Mouse (Mus musculus): ENCODE results near the gene Plekhm3. TPM values are rescaled to one million over a fixed set of nuclear protein-coding genes. Genes with fewer than 3 reads are reported as not detected.

Gene Plekhm3
- total and polyA plus RNA-seq, 2 experiments from 2014 or later = 3.5 to 12.4 TPM

DNA sequence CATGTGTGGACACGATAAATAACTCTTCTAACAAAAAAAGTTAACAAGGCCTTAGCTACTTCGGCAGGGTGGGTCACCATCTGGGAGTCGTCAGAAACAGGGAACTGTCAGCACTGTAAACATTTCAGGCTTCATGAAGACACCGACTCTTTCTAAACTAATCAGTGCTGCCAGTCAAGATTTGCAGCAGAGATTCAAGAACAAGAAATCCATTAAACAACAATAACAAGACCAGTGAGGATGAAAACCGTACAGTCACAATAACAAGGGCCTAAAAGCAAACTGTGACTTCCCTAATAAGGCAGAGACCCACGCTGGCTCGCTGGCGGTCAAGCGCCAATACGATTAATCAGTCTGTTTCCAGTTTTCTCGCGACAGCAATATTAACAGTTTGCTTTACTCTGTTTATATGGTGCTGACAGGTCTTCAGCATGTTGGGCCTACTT lies 77.8 kb downstream of the Plekhm3 start:
- Histone ChIP-seq H3K27me3 (ENCODE audit: control insufficient read depth, insufficient read depth, low read length) (no peaks in the 10 kb centered on the region), H3K27ac (ENCODE audit: low read depth) (no peak overlapping the region), H3K4me2 (ENCODE audit: low read depth, low read length) (no peak overlapping the region), H3K36me3 (replicated peaks; ENCODE audit: control insufficient read depth, insufficient read depth, low read length) (peaks cover 11% of the 10 kb centered on the region), H3K4me1 (ENCODE audit: control insufficient read depth, insufficient read depth) (peaks cover 7% of the 10 kb centered on the region; the same call in 1 of the 2 replicates), H3K9ac (replicated peaks; ENCODE audit: low read depth, low read length) (no peak overlapping the region), H3K9me3 (replicated peaks; ENCODE audit: control insufficient read depth, low read length) (no peaks in the 10 kb centered on the region), H3K4me3 (ENCODE audit: low read depth, low read length) (no peak overlapping the region)
- TF ChIP-seq EP300 (IDR thresholded peaks at IDR 0.05; ENCODE audit: low read depth) = no peak
- no peak for TF ChIP-seq CTCF (IDR thresholded peaks at IDR 0.05; ENCODE audit: low read depth)
- 49% methylated on average over 12 of the region's 12 CpGs for WGBS
- no peak for DNase-seq (ENCODE audit: low spot score)
- ATAC-seq (ENCODE audit: insufficient read depth, low read depth) = no peak

DNA sequence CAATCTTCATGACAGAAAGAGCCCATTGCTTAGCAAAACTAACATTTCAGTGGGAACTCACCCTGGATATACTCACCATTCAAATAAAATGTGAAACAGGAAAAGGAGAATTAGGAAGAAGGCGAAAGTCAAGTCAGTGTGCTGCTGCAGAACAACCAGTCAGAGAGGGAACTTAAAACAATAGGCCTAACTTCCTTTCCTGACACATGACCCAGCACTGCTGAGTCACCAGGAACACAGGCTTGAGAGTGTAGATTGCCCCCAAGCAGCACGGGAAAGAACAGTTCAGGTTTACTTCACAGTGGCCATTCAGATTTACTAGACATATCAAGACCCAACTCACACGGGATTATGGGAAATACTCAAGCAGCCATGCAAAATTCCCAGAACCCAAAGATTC lies 80.3 kb downstream of the Plekhm3 start:
- Histone ChIP-seq H3K4me1 (ENCODE audit: control insufficient read depth, insufficient read depth) (peaks cover 7% of the 10 kb centered on the region; the same call in 1 of the 2 replicates), H3K9ac (replicated peaks; ENCODE audit: low read depth, low read length) (no peak overlapping the region), H3K9me3 (replicated peaks; ENCODE audit: control insufficient read depth, low read length) (no peaks in the 10 kb centered on the region), H3K27ac (ENCODE audit: low read depth) (peak overlapping the region; percentile 62), H3K36me3 (replicated peaks; ENCODE audit: control insufficient read depth, insufficient read depth, low read length) (peaks cover 4% of the 10 kb centered on the region; the same call in 1 of the 2 replicates), H3K4me3 (ENCODE audit: low read depth, low read length) (no peak overlapping the region), H3K4me2 (ENCODE audit: low read depth, low read length) (peak overlapping the region; percentile 32), H3K27me3 (ENCODE audit: control insufficient read depth, insufficient read depth, low read length) (no peaks in the 10 kb centered on the region)
- WGBS = 44% methylated on average over 3 of the region's 3 CpGs
- DNase-seq (ENCODE audit: low spot score) (peak; percentile 55), ATAC-seq (ENCODE audit: insufficient read depth, low read depth) (peak; percentile 79)
- no peak for TF ChIP-seq EP300 (IDR thresholded peaks at IDR 0.05; ENCODE audit: low read depth)
- no peak for TF ChIP-seq CTCF (IDR thresholded peaks at IDR 0.05; ENCODE audit: low read depth)

DNA sequence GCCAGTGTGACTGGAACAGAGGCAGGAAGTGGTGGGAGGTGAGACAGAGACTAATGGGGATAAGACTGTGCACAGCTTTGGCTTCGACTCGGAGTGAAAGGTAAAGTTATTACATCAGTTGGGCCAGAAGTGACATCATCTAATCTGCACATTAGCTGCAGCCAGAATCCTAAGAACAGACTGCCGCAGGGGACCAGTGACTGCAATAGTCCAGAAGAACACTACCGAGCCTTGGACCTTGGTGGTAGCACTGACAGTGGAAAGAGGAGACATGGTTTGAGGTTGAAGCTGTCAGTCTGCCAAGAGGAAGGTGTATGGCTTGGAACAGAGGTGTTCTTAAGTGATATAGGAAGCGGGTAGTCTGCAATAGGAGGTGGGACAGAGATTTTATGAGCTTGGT lies 80.9 kb downstream of the Plekhm3 start:
- Histone ChIP-seq H3K9me3 (replicated peaks; ENCODE audit: control insufficient read depth, low read length) (no peaks in the 10 kb centered on the region), H3K4me3 (ENCODE audit: low read depth, low read length) (no peak overlapping the region), H3K36me3 (replicated peaks; ENCODE audit: control insufficient read depth, insufficient read depth, low read length) (peaks cover 4% of the 10 kb centered on the region; the same call in 1 of the 2 replicates), H3K4me1 (ENCODE audit: control insufficient read depth, insufficient read depth) (peaks cover 7% of the 10 kb centered on the region; the same call in 1 of the 2 replicates), H3K4me2 (ENCODE audit: low read depth, low read length) (peak overlapping the region; percentile 32), H3K9ac (replicated peaks; ENCODE audit: low read depth, low read length) (no peak overlapping the region), H3K27me3 (ENCODE audit: control insufficient read depth, insufficient read depth, low read length) (no peaks in the 10 kb centered on the region), H3K27ac (ENCODE audit: low read depth) (peak overlapping the region; percentile 62; the same call in 1 of the 2 replicates)
- TF ChIP-seq EP300 (IDR thresholded peaks at IDR 0.05; ENCODE audit: low read depth) (no peak), CTCF (IDR thresholded peaks at IDR 0.05; ENCODE audit: low read depth) (no peak)
- 65% methylated on average over 5 of the region's 5 CpGs for WGBS
- peak; percentile 27; the same call in 1 of the 2 replicates for ATAC-seq (ENCODE audit: insufficient read depth, low read depth)
- no peak for DNase-seq (ENCODE audit: low spot score)

DNA sequence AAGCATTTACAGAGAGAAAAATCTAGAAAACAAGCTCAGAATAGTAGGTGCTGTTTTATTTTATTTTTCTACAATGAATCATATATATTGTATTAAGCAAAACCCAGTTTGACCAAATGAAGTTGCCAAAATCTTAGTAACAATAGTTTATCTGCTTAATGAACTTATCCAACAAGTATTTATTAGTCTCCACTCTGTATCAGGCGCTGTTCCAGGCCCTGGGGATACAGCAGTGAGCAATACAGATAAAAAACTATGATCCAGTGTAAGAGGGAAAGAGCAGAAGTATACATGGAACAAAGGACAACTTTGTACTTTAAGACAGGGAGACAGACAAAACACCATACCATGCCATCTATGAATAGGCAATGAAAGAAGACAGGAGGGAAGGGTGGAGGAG lies 81.5 kb downstream of the Plekhm3 start:
- WGBS = 71% methylated on average over 1 of the region's 1 CpGs
- peaks cover 7% of the 10 kb centered on the region; the same call in 1 of the 2 replicates for H3K4me1 ChIP-seq (ENCODE audit: control insufficient read depth, insufficient read depth)
- H3K9me3 ChIP-seq (replicated peaks; ENCODE audit: control insufficient read depth, low read length) = no peaks in the 10 kb centered on the region
- H3K27ac ChIP-seq (ENCODE audit: low read depth) = 0 out of 2 replicates have a peak overlapping the region, but pooled peaks have one; percentile 15
- H3K27me3 ChIP-seq (ENCODE audit: control insufficient read depth, insufficient read depth, low read length) = no peaks in the 10 kb centered on the region
- ATAC-seq (ENCODE audit: insufficient read depth, low read depth) = no peak
- H3K36me3 ChIP-seq (replicated peaks; ENCODE audit: control insufficient read depth, insufficient read depth, low read length) = peaks cover 4% of the 10 kb centered on the region; the same call in 1 of the 2 replicates
- no peak overlapping the region for H3K9ac ChIP-seq (replicated peaks; ENCODE audit: low read depth, low read length)
- TF ChIP-seq EP300 (IDR thresholded peaks at IDR 0.05; ENCODE audit: low read depth) = no peak
- TF ChIP-seq CTCF (IDR thresholded peaks at IDR 0.05; ENCODE audit: low read depth) = no peak
- no peak overlapping the region for H3K4me3 ChIP-seq (ENCODE audit: low read depth, low read length)
- DNase-seq (ENCODE audit: low spot score) = no peak
- no peak overlapping the region for H3K4me2 ChIP-seq (ENCODE audit: low read depth, low read length)

DNA sequence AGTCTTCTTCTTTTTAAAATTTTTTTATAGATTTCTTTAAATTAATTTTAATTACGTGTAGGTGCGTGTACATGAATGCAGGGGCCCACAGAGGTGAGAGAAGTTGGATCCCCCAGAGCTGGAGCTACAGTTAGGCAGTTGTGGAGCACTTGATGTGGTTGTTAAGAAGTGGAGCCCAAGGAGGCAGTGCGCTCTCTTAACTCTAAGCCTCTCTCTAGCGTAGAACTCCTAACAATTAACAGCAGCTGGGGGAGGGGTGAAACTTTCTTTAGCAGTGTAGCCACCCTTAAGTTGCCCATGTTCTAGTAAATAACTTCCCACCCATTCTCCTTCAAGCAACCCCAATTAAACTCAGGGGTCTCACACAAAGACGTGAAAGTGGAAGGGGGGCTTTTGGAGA lies 84.7 kb downstream of the Plekhm3 start:
- WGBS = 85% methylated on average over 5 of the region's 5 CpGs
- Histone ChIP-seq H3K9me3 (replicated peaks; ENCODE audit: control insufficient read depth, low read length) (no peaks in the 10 kb centered on the region), H3K4me1 (ENCODE audit: control insufficient read depth, insufficient read depth) (peaks cover 7% of the 10 kb centered on the region; the same call in 1 of the 2 replicates), H3K36me3 (replicated peaks; ENCODE audit: control insufficient read depth, insufficient read depth, low read length) (no peaks in the 10 kb centered on the region), H3K4me2 (ENCODE audit: low read depth, low read length) (no peak overlapping the region), H3K9ac (replicated peaks; ENCODE audit: low read depth, low read length) (no peak overlapping the region), H3K27me3 (ENCODE audit: control insufficient read depth, insufficient read depth, low read length) (no peaks in the 10 kb centered on the region), H3K27ac (ENCODE audit: low read depth) (no peak overlapping the region), H3K4me3 (ENCODE audit: low read depth, low read length) (no peak overlapping the region)
- no peak for DNase-seq (ENCODE audit: low spot score)
- TF ChIP-seq CTCF (IDR thresholded peaks at IDR 0.05; ENCODE audit: low read depth) (no peak), EP300 (IDR thresholded peaks at IDR 0.05; ENCODE audit: low read depth) (no peak)
- no peak for ATAC-seq (ENCODE audit: insufficient read depth, low read depth)

DNA sequence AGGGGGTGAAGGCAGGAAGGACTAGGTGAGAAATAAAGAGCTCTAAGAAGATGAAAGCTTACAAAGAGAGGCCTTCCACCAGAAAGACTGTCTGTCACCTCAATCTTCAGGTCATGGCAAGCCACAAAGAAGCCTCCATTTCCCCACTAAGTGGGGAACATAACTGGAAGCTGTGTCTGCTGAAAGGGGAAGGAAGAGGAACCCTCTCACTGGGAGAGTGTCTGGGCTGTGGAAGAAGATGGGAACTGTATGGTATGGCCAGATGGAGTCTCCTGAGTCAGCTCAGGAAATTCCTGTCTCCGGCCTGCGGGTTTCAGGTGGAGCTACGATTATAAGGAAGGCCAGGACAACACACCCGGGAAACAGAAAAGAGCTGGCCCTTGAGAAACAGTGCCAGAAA lies 88.9 kb downstream of the Plekhm3 start:
- Histone ChIP-seq H3K9ac (replicated peaks; ENCODE audit: low read depth, low read length) (no peak overlapping the region), H3K4me2 (ENCODE audit: low read depth, low read length) (no peak overlapping the region), H3K4me3 (ENCODE audit: low read depth, low read length) (no peak overlapping the region), H3K27me3 (ENCODE audit: control insufficient read depth, insufficient read depth, low read length) (no peaks in the 10 kb centered on the region), H3K27ac (ENCODE audit: low read depth) (no peak overlapping the region; the same call in 1 of the 2 replicates), H3K9me3 (replicated peaks; ENCODE audit: control insufficient read depth, low read length) (no peaks in the 10 kb centered on the region), H3K36me3 (replicated peaks; ENCODE audit: control insufficient read depth, insufficient read depth, low read length) (no peaks in the 10 kb centered on the region), H3K4me1 (ENCODE audit: control insufficient read depth, insufficient read depth) (no peaks in the 10 kb centered on the region)
- ATAC-seq (ENCODE audit: insufficient read depth, low read depth) (no peak), DNase-seq (ENCODE audit: low spot score) (no peak)
- 43% methylated on average over 4 of the region's 4 CpGs for WGBS
- TF ChIP-seq EP300 (IDR thresholded peaks at IDR 0.05; ENCODE audit: low read depth) (no peak), CTCF (IDR thresholded peaks at IDR 0.05; ENCODE audit: low read depth) (no peak)

Measured in heart, postnatal 0 days (tissue).